Mouse (Mus musculus): ENCODE results near the gene Celf1.
"Not testable (repeated sequence)": the region's sequence is repeated elsewhere in the genome, so short reads cannot be mapped to it uniquely, and the experiment has no call there.

Celf1 gene

DNA sequence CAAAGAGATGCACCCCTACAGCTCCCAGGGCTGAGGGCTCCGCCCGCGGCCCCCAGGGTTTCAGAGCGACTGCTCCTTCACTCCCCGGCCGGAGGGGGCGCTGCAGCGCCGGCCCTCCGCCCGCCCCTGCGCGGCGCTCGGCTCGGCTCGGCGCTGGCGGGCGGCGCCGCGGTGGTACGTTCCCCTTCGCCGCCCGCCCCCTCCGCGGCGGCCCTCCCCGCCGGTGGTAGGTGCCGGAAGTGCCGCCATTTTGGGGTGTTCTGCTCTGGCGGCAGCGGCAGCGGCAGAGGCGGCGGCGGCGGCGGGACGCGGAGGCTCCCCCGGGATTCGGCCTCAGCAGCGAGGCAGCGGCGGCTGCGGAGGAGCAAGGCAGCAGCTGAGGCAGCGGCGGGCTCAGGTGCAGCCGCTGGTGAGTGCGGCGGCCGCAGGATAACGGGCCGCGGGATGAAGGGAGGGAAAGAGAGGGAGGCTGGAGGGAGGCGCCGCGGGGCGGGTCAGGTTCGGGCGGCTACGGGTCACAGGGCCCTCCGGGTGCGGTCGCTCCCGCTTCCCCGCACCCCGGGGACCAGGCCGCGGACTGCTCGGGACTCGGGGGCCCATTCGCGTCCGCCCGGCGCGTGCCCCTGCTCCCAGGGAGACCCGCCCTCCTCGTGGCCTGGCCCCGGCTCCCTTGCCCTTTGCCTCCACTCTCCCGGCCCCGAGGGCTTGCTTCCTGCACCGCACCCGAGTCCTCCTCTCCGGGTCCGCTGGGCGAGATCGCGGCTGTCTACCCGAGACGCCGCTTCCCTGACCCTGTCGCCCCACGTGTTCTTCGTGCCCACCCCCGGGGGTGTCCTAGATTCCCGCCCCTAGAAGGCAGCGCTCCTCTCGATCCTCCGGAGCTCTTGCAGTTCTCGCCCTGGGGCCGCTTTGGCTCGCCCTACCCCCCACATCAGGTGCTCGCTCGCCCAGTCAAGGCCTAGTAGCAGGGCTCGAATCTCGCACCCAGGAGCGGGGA lies at the start of gene Celf1:
TSS of gene Celf1 (plus strand) at position 150 of the 997 bp plus-strand sequence.
- peak; percentile 89 for DNase-seq

DNA sequence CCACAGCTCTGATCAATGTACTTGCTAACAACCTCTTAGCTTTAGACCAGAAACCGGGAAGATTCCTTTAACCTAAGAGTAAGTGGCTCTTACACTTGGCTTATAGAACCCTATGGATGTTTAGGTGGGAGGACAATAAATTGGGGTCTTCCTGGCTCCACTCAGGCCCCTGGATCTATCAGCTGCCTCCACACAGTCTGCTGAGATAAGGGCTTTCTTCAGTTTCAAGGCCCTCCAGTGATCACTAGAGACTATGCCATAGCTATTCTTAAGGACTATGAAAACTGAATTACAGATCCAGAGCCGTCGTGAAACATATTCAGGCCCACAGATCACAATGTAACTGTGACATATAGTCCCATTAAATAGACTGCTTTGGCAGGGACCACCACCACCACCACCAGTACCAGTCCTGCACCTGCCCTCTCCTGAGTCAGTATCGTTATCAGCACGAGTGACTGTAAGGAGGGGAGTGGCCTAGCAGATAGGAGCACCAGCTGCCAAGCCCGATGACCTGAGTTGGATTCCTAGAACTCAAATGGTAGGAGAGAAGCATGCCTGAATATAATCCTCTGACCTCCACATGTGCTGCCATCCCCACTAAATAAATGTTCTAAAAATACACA lies 46.4 kb upstream of the Celf1 start:
- DNase-seq, result no peak

DNA sequence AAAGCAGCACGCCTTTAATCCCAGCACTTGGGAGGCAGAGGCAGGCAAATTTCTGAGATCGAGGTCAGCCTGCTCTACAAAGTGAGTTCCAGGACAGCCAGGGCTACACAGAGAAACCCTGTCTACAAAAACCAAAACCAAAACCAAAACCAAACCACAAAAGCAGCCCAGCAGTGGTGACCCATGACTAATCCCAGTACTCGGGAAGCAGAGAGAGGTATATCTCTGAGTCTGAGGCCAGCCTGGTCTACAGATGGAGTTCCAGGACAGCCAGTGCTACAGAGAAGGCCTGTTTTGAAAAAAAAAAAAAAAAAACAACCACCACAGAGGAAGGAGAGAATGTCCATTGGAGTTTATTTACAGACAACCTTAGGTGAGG lies 45.9 kb upstream of the Celf1 start:
- not testable (repeated sequence) for DNase-seq

DNA sequence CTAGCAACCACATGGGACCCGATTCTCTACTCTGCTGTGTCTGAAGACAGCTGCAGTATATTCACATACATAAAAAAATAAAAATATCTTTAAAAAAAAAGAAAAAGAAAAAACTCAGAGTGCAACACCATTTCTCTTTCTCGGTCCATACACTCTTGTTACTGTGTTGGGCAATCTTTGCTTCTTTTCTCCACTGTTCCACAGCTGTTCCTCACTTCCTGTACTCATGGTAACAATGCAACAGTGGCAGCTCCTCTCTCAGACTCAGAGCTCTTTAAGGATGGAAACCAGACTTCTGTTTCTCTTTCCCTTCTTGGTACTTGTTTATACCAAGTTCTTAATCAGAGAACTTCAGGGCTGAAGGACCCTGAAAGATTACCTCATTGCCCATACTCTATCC lies 36.8 kb upstream of the Celf1 start:
- no peak for DNase-seq

DNA sequence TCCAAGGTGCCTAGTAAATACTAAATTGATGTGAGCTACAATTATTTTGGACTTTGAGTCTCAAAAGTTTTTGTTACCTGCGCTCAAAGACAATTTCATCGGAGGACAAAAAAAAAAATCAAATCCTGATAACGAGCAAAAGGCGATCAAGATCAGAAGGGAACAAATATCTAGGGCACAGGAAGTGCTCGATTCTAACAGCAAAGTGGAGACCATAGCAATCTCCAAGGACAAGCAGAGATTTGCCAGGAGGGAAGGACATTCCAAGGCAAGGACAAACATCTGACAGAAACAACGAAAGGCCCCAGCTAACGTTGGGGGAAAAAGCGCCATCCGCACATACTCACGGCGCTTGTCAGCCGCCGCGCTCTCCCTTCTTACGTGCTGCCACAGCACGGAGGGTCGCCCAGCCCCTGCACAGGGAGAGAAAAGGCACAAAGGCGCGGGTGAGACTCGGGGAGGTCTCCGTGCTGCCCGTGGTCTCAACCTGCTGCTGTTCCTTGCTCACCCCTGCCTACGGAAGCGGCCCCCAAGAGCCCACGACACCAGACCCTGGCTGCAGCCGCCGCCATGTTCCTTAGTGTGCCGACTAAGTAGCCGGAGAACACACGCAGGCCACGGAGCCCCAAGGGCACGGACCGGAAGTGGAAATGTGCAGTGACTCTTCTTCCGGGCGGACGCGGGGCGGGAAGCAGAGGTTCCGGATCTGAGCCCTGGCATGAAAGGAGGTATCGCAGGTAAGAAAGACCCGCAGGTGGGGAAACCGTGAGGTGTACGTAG lies 35.9 kb upstream of the Celf1 start, which contains the start of the genes Kbtbd4 and Ndufs3:
TSS of gene Kbtbd4 (plus strand) at position 665 of the 780 bp plus-strand sequence.
TSS of gene Ndufs3 (minus strand) at position 752 of the 780 bp plus-strand sequence.
- DNase-seq, result peak; percentile 90

DNA sequence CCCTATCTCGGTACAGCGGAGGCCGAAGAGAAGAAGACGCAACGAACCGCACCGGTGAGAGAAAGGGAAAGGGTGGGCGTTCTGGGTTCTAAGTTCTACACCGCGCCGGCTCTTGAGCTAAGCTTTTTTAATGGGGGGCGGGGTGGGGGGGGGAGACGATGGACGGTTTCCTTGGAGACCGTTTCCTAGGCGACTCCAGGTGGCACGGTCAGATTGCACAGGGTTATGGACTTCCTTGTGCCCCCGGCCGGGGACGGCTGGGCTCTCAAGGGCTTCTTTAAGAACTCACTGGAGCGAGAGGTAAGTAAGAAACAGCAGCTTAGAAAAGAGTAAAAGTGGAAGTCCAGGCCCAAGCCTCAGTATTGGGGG lies 35.3 kb upstream of the Celf1 start:
- no peak for DNase-seq

DNA sequence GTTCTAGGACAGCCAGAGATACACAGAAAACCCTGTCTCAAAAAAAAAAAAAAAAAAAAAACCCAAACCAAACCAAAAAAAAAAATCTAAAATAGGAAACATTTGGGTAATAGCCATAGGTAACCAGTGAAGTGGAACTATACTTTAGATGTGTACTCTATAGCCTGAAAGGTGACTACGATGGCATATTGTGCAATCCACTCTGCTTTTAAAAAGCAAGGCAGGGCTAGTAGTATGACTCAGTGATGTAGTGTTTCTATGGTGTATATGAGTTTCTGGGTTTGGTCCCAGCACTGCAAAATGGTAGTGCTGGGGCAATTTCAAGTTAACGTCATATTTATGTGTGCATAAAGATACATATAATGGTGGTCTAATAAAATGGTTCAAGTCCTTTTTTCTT lies 33.5 kb upstream of the Celf1 start:
- no peak for DNase-seq

DNA sequence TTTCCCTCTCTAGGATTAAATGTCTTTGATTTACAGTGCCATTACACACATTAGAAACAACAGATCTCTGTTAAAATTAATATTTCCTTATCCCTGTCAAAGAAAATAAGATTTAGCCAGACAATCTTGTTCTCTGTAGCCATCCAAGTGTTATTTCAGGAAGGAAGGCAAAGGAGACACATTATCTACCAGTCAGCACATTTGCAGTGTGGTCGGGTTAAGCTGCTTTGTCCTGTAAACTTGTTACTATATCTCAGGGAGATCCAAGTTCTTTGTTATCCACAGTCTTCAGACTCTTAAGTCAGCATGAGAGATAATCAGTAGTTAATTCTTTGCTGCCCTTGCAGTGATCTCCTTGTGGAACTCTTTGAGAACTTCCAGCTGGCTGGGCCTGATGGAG lies 29.3 kb upstream of the Celf1 start:
- DNase-seq, result no peak

DNA sequence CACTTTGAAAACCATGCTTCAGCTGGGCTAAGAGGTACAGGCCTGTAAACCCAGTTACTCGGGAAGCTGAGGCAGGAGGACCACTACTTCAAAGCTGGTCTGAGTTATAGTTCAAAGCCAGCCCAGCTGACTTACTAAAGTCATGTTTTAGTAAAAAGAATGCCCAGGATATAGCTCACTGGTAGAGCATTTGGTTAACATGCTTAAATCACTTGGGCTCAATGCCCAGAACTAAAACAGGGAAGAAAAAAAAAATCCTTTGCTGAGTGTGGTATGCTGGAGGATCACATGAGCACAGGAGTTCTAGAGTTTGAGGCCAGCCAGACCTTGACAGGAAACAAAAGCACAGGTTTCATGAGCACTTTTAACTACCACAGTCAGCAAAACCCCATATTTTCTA lies 28.5 kb upstream of the Celf1 start:
- no peak for DNase-seq

DNA sequence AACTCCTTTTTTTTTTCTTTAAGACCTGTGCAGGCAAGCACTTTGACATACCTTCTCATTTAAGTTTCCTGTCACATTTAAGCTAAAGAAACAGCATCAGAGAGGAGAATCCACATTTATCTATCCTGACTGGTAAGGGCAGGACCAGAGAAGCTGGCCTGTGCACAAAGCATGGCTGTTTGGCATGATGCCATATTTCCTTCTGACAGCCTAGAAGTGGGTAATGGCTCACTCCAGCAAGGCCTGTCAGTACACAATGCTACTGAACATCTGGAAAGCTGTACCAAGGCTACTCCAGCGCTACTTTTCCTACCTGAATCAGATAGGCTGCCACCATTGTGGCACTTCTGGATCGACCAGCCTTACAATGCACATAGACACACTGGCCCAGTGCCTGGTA lies 26.5 kb upstream of the Celf1 start:
- no peak for DNase-seq

DNA sequence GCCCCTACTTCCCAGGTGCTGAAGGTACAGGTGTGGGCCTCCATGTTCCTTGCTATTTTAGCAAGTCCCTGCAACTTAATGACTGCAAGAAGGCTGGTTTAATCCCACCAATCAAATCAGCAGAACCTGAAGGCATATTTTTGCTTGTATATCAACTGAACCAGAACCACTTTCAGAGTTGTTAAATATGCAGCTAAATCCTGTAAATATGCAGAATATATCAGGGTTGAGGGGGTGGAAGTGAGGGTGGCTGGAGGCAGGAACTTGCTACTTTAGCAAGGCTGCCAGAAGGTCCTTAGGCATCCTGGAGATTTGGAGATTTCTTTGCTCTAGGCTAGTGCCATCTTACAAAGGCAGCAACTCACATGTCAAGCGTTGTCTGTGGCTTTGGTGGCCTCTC lies 24.7 kb upstream of the Celf1 start:
- no peak for DNase-seq

DNA sequence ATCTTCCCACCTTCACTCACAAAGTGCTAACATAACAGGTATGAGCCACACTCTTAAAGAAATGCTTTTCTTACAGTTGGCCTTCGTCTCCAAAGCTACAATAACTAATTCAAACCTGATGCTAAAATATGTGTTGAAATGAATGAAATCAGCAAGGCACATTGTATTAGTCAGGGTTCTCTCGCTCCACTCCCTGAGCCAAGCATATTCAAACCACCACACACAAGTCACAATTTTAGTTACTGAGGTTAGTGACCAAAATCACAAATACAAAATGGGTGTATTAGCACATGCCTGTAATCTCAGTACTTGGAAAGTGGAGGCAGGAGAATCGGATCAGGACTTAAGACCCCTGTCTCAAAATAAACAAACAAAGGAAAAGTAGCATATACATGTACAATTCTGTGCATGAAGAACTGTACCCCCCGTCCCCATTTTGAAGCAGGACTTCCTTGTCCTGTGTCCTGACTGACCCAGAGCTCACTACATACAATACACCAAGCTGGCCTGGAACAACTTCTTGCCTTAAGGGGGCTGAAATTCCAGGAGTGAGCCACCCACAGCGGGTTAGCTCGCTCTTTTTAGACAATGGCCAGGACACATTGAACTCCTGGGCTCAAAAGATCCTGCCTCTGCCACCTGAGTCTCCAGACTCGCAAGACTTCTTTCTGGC lies 23.5 kb upstream of the Celf1 start:
- DNase-seq, result no peak

DNA sequence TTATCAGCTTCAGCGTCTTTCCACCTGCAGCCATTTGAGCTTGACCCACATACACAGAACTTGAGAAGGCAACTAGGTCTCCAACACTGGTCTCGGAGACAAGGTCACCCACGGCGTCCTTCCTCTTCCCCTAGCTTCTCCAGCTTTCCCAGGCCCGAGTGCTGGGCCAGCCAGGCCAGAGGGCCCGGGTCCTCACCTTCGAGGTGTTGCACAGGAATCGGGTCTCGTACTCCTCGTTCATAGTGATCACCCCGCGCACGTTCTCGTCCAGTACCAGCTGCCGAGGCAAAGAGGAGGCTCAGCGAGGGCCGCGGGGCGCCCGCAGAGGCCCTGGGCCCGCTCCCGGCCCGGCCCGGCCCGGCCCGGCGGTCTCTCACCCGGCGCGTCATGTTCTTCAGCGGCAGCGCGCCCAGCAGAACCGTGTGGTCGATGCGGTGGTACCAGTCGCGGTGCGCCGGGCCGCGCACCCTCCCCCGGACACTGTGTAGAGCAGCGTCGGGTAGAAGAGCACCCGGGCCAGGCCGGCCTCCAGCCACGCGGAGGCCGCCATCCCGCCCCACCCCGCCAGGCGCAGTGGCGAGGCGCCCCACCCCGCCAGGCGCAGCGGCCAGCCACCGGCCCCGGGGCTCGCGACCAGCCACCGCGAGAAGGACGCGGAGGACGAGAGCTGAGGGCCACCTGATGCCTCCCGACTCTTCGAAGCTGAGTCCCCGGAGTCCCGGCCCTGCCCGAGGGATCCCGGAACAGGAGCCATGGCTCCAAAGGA lies 22.8 kb upstream of the Celf1 start:
- DNase-seq, result peak; percentile 54

DNA sequence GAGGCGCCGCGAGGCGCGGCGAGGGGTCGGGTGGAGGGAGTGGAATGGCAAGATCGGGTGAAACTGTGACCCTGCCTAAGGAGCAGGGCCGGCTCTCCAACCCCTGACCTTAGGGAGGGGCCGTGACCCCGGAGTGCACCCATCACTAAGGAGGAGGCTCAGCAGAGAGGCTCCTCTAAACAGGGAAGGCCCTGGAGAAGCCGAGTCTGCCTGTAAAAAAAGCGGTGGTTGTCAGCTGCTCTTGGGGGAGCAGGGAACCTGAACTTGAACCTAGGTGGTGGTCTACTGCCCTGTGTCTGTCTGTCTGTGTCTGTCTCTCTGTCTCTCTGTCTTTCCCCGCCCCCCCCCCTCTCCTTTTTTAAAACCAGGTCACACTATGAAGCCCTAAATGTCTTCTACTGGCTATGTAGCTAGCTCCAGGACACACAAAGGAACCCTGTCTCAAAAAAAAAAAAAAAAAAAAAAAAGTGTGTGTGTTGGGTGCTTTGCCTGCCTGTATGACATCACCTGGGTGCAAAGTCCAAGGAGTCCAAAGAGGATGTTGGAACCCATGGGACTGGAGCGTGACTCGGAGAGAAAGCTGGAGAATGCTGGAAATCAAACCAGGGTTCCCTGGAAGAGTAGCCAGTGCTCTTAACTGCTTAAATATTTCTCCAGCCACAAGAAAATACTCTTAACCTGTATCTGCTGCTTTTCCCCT lies 22.0 kb upstream of the Celf1 start:
- no peak for DNase-seq

DNA sequence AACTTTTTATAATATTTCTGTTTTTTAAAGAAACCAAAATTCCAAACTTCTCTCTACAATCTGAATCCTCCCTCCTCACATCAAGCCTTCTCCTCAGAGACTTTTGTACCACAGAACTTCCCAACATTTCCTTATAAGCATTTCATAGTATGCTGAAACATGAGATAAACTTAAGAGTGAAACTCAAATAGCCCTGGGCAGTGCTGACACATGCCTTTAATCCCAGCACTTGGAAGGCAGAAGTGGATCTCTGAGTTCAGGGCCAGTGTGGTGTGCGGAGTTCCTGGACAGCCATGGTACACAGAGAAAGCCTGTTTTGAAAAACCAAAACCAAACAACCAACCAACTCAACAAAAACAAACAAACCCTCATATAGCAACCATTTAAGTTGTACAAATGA lies 19.0 kb upstream of the Celf1 start:
- DNase-seq, result no peak

DNA sequence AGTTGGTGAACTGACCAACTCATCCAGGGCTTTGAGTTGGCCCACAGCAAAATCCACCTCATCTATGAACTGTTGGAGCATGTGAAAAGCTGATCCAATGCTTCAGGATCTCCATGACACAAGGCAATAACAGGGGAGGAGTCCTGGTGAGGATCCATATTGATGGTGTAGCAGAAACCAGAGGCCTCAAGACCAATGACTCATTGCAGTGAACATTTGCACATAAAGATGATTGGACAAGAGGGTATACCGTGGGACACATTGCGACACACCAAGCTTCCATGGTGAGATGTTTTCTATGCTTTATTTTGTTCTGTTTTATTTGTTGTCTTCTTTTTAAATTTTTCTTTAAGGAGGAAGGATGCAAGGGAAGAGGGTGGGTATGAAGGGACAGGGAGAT lies 17.5 kb upstream of the Celf1 start:
- no peak for DNase-seq

DNA sequence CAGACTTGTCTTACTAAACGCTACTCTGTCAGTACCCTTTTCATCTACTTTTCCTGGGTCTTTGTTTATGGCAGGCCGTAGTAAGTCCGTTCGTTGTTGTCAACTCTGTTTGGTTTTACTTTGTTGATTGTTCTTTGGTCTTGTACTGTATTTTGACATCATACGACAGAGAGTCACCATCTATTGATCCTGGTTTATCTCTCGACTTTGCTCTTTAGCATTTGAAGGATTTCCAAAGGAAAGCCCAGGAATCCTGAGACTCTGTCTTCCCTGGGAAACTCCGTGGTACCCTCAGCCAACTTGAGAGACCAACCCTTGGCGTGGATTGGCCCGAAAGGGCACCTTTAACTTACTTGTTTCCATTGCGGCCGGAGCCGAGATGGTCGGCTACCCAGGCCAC lies 11.6 kb upstream of the Celf1 start:
- no peak for DNase-seq

DNA sequence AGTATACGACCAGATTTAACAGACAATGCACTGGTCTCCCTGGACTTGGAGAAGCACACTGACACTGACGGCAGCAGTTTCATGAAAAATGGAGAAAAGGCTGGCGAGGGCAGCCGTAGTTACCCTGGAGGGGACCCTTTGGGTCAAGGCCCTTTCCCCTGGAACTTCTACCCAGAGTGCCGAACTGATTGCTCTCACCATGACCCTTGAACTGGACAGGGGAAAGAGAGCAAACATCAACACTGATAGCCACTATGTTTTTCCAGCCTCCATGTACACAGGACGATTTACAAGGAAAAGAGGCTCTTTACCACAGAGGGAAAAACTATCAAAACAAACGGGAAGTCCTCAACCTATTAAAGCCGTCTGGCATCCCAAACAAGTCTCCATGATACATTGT lies 8.4 kb upstream of the Celf1 start:
- DNase-seq, result no peak

DNA sequence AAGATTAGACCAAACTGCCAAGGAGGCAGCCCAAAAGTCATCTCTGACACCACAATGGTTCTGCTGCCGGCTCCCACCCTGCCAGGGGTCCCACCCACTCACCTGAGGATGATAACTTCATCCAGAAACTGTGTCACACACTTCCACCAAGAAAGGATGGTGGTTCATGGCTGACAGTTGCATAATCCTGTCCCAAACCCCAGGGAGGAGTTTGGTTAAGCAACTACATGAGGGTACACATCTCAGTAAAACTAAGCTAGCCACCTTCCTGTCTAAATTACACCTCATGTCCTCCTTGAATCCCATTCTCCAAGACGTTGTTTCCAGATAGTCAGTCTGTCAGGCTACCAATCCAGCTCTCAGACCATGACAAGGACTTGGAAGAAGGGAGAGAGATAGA lies 7.9 kb upstream of the Celf1 start:
- DNase-seq, result no peak

DNA sequence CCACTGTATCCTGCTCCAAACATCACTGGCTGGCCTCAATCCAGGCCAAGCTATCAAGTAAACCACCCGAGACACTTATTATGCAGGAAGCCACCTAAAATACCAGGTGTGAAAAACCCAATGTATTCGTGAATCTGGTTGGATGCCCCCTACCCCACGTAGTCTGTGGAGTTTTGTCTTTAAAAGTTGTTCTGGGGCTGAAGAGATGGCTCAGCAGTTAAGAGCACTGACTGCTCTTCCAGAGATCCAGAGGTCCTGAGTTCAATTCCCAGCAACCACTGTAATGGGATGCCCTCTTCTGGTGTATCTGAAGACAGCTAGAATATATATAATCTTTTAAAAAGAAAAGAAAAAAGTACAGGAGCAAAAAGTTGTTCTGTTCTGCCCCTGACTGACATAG lies 1.8 kb upstream of the Celf1 start:
- DNase-seq, result no peak

DNA sequence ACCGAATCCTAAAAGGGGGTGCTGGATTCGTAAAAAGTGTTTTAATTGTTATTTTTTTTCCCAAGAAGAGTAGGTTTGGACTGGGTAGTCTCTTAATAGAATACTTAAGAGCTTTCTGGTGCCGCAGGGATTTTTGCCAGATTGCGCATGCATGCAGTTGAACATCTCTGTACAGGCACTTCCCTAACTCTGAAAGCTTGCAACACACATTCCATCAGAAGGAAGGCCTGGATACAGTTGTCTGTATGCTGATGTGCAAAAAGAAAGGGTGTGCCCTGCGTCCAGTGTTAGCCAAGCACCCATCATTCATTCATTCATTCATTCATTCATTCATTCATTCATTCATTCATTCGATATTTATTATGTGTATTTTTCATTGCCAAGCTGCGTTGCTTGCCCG lies 432 bp upstream of the Celf1 start:
- peak; percentile 13 for DNase-seq
